Mouse (Mus musculus) ovary, postnatal 36 days (tissue): ENCODE data around the gene 4930556J24Rik.
"Not testable (repeated sequence)": the region's sequence is repeated elsewhere in the genome, so short reads cannot be mapped to it uniquely, and the experiment has no call there.

Experiments
- DNase-seq: peaks from one replicate; pipeline ENCODE4 v3.0.0; 2022; ENCODE audit warnings: low spot score, mixed read lengths

4930556J24Rik gene

DNA sequence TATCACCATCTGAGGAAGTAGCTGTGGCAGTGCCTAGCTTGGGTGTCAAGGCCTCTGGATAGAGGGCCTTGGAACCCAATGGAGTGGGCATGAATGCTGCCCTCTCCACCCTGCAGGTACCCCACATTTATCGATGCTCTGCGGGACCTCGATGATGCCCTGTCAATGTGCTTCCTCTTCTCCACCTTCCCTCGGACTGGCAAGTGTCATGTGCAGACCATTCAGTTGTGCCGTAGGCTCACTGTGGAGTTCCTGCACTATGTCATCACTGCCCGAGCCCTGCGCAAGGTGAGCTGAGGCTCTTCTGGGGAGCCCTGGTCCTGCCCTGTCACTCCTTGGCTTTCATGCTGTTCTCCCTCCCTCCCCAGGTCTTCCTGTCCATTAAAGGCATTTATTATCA is 3.5 kb downstream of the 4930556J24Rik start:
- DNase-seq: no peak

GRCm38 (mm10) chr11:3970361-3970760 is 6.2 kb downstream of the 4930556J24Rik start:
- no peak for DNase-seq

DNA sequence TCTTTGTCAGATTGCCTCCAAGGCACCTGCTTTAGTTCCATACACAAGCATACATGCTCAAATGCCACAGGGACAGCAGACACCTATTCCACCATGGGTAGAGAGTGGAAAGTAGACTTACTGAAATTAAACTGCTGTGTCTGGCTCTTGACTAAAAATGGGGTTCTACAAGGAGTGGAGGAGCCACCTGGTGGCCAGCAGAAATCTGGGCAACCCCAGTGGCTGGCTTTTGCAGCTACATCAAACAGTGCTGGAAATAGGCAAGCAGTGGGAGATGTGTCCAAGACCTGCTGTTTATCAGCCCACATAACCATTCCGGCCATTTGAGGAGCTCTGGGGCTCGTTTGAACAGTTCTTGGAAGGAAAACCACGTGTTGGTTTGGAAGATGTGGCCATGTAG is 6.7 kb downstream of the 4930556J24Rik start:
- DNase-seq: no peak

DNA sequence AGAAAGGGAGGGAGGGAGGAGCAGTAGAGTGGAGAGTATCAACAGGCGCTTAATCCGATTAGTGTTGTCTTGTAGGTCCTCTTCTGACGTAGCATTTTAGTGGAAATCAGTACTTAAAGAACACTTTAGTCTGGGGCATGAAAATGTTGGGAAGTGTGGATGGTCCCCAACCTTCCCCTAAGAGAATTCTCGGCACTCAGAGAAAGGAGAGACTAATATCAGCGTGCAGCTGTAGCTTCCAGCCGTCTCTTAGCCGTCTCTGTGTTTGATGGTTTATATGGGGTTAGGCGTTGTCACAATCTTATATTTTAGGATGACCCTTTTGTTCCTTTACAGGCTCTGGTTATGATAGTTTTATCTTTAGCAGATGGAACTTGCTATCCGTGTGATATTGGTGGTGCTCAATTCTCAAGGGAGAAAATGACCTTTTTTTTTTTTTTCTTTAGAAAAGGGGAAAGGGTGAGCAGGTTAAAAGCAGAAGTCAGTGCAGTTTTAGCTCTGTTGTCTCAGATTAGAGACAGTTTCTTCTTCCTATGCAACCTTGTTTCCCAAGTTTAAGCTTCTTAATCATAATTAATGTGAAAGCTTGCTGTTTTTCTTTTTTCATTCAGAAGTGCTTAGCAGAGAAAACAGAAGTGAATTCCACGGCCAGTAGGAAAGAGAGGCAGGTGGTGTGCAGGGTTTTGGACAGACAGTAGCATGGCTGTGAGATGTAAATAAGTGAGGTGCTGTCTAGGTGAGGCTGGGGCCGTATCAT is 12.0 kb downstream of the 4930556J24Rik start:
- DNase-seq: no peak

- DNase-seq: peak; percentile 72
Measured at GRCm38 (mm10) chr11:3963610-3964415, 12.8 kb downstream of the 4930556J24Rik start, which contains the start of gene Pes1. Gene Pes1 (plus strand): TSS chr11:3963975.

DNA sequence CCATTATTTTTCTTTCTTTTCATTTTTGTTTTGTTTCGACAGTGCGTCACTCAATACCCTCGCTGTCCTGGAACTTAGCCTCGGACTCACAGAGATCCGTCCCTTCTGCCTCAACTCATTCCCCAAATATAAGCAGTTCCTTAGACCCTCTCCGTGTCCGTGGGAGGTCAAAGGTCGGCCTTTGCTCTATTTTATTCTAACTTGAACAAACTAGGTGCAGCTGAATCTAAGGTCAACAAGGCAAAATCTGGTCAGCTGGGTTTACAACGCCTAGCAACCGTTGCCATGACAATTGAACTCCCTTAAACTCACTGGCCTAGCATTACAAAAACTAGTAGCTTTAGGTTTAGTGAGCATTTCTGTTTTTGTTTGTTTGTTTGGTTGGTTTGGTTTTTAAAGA is 13.4 kb downstream of the 4930556J24Rik start:
- no peak for DNase-seq

DNA sequence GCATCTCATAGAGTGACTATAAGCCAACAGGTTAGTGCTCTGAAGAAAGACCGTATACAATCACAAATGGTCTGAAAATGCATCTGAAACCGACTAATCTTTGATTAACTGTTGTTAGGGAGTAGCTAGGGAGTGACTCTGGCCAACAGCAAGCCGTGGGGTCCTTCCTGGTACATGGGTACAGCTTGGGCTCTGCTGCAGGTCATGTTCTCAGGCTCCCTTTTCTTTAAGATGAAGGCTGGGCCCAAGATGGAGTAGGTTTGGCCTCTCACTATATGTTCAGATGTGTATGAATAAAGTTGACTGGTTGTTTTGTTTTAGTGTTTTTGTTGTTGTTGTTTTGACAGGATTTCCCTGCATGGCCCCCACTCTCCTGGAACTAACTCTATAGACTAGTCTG is 14.8 kb downstream of the 4930556J24Rik start:
- no peak for DNase-seq

DNA sequence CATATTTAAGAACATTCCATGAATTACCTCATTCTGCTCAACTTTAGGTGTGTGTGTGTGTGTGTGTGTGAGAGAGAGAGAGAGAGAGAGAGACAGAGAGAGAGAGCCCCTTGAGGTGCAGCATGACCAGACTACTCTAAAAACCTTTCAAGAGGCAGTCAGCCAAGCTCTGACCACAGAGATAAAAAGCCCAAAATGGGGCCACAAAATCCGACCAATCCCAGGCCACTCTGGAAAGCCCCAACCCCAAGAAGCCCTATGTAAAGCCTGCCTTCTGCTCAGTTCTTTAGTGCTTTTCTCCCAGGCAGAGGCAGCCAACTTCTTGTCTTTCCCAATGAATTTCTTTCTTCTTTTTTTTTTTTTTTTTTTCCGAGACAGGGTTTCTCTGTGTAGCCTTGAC is 15.7 kb downstream of the 4930556J24Rik start:
- no peak for DNase-seq

- DNase-seq: not testable (repeated sequence)
Measured at GRCm38 (mm10) chr11:3955371-3955770, 21.2 kb downstream of the 4930556J24Rik start.

DNA sequence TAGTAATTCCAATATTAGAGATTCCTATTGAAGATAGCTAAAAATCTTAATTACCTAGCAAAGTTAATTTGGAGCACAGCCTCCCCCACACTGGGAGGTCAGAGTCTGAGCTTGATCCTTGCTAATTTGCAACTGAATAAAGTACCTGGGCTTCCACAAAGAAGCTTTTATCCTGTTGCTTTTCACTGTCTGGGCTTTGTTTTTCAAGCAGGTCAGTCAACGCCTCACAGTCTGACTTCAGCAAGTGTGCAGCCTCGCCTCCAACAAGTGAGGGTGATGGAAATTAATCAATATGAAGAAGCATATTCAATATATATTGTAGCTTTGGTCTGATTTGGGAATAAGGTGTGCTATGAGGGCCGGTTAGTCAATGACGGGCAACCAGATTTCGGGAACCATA is 21.7 kb downstream of the 4930556J24Rik start:
- DNase-seq: not testable (repeated sequence)

DNA sequence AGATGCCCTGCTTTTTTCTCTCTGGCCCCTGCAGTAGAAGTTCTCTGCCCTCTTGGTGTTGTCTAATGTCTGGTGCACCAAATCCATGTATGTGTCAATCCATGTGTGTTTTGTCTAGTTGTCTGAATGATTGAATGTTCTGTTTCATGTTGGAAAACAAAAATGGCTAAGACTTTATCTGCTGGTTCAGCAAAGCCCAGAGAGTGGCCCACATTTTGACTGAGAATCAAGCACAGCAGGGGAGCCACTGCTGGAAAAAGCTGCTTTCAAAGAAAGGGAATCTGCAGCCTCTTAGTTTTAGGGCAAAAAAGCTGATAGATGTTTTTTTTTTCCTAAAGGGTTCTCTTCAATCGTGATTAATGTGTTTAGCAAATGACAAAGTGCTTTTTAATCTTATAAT is 30.2 kb downstream of the 4930556J24Rik start:
- no peak for DNase-seq

DNA sequence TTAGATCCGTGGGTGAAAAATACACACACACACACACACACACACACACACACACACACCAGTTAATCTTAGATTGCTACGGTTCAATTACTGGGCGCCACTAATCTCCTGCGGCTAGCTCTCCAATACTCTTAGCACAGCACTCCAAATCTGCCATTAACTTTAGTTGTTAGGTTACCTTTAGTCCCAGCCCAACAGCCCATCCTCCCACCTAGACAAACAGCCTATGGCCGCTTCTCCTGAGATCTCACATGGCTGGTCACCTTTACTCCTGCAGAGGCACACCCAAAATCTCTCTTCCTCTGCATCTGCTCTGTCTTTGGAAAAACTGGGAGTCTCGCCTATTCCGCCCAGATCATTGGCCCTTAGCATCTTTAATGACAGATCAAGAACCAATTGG is 35.2 kb downstream of the 4930556J24Rik start:
- no peak for DNase-seq

DNA sequence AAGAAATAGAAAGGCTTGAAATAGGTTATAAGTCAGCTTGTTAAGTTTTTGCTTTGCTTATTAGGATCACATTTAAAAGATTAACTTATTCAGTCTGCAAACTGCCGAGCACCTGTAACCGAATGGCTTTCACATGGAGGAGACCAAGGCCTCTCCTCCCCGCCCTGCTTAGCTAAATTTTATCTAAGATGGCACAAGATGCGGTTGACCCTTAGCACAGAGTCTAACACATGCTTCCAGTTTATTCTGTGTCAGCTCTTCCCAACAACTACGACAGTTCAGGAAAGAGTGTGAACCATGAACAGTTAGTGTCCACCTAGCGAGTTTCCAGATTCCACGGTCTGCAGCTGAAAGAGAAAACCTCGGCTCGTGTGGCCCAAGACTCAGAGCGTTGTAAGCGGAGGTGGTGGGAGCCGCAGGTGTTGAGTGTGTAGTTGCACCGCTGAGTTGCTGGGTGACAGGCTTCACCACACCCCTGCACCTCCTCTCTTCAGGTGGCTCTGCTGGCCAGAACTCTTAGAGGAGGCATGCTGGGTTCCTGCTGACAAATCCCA is 39.2 kb downstream of the 4930556J24Rik start:
- DNase-seq: no peak

GRCm38 (mm10) chr11:3936318-3936717 is 40.3 kb downstream of the 4930556J24Rik start:
- DNase-seq: no peak

DNA sequence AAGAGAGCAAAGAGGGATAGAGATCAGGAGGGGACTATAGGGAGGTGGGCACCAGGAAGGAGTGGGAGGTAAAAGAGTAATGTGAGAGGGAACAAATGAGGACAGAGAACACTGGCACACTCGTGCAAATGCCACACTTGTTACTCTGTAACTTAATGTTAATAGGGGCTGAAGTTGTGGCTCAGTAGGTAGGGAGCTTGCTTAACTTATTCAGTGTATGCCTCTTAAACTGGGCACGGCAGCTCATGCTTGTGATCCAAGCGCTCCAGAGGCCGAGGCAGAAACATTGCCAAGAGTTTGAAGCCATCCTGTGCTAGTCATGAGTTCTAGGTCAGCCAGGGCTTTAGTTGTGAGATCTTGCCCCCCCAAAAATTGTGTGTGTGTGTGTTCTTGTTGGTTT is 41.4 kb downstream of the 4930556J24Rik start:
- DNase-seq: no peak

- DNase-seq: no peak
Measured at GRCm38 (mm10) chr11:3933756-3934285, 42.8 kb downstream of the 4930556J24Rik start.

DNA sequence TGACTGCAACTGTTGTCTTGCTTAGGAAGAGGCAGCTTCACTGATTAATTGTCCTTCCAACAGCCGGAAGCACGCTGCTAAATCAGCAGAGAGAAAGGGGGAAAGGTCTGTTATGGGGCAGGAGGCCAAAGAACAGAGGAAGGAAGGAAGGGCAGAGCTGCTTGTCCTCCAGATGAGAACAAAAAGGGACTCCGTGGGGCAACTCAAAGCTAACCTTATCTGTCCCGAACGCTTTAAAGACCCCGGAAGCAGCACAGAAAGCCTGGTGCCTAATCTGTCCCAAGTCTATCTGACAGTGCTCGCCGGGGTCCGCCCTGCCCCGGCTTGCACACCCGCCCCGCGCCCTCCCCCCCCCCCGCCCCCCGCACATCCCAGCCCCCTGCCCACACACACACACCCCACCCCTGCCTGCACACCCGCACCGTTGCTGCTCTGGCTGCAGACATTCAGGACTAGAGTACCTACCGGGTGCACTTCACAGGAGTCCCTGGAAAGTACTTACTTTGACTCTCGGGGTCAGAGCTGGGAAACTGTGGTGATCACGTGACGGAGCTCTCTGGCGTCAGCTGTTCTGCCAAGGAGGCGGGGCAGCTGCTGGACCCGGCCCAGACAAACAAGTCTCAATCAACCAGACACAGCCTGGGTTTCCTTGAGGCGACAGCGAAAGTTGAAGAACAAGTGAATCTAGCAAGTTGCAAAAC is 44.9 kb downstream of the 4930556J24Rik start, which contains the start of gene Tcn2:
Gene Tcn2 (minus strand): TSS at position 649 of the 701 bp plus-strand sequence.
- peak; percentile 85 for DNase-seq

GRCm38 (mm10) chr11:3930931-3931330 is 45.6 kb downstream of the 4930556J24Rik start:
- no peak for DNase-seq

- no peak for DNase-seq
Measured at GRCm38 (mm10) chr11:3930019-3930418, 46.6 kb downstream of the 4930556J24Rik start.

DNA sequence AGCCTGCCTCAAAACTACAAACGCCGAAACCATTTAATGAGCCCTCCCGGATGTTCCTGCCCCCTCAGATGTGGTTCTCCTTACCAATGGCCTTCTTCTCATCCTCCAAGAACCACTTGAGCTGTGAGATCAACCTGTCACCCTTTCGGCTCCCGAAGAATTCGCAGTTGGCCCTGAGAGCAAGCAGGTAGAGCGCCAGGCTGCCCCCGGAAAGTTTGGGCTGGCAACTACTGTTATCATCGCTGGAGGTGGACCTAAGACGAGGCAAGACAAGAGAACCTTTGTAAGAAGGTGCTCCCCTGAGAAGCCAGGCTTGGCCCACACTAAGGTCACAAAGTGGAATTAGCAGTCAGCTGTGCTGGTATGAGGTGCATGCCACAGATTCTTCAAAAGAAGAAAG is 50.7 kb downstream of the 4930556J24Rik start:
- DNase-seq: no peak

GRCm38 (mm10) chr11:3922731-3923130 is 53.8 kb downstream of the 4930556J24Rik start:
- DNase-seq: no peak

DNA sequence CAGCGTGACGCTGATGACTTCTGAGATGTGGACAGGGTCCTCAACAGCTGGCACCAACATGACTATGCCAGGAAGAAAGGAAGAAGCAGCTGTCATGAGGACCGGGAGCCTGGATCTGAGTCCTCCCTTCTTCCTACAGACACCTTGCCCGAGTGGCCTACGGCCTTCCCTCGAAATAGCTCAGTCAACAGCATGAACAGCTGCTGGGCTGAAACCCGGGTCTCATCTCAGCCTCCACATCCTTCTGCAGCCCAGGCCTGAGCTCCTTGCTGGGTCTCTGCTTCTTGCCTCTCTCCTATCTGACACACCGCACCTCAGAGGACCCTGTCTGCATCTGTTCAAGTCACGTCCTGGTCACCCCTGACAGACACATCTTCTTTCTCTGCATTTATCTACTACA is 54.5 kb downstream of the 4930556J24Rik start:
- DNase-seq: no peak
